Mouse (Mus musculus) kidney, adult 2 months (tissue): ENCODE measurements around the gene 4930426L09Rik.

ENCODE experiments used
- CTCF ChIP-seq: fragments of 200-500 bp; conservative IDR thresholded peaks from 2 replicates; pipeline ENCODE4 v1.5.1; 2011; ENCODE audit warnings: low read depth, mild to moderate bottlenecking, control low read depth, low read length, moderate library complexity, mixed read lengths; ENCODE audit not compliant: insufficient read depth, insufficient read length
- POLR2A ChIP-seq: fragments of 200-500 bp; IDR thresholded peaks from one replicate; pipeline ENCODE4 v1.6.1; 2011; ENCODE audit warnings: low read depth, low read length, control low read depth

DNA sequence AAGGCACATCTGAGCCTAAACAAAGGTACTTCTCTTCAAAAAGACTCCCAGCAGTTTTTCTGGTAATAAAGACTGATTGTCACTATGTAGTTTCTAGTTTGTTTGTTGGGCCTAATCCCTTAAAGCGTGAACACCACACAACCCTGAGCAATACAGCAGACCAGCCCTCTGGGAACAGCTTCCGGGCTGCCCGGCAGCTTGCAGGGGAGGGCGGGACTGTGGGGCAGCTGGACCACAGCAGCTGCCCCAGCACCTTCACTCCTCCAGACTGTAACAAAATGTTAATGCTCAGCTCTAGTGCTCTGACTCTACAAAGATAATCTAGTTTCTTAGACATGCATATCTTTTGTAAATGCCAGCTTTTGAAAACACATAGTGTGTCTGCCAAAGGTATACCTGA is 43.1 kb upstream of the 4930426L09Rik start:
- TF ChIP-seq CTCF (no peak), POLR2A (no peak)
